Mouse (Mus musculus): ENCODE measurements at regions not wholly inside any gene's neighbourhood (a gene's known extent, or its start where the extent isn't known, plus 50 kb on each side); places are given as distances from the start of the nearest gene placed in this dataset.

DNA sequence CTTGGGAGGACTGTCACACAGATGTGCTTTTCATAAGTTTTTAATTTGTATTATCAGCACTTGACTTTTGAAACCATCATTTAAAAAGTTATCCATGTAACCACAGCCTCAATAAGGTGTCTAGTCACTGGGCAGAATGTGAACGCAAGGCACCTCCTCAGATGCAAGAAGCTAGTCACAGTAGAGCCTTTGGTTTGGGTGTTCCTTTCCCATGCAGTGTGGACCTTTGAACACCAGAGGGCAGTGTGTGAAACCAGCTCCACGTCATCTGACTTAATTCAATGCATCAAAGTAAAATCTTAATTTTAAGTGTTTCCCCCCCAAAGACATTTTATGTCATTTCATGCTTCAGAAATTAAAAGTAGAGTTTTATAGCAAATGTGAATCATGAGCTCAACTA lies 166.2 kb upstream of the Nabp1 start:
- TF ChIP-seq CTCF (IDR thresholded peaks at IDR 0.05; ENCODE audit: extremely low read depth, insufficient read depth, low read length): peak; percentile 90
- TF ChIP-seq POLR2A (IDR thresholded peaks at IDR 0.05; ENCODE audit: extremely low read depth, insufficient read depth, low read length): no peak

Measured in cortical plate, adult 2 months (tissue).